Mouse (Mus musculus) mesoderm, embryonic 11.5 days (tissue): ENCODE measurements around the gene B3gat3.
"Not testable (repeated sequence)": the region's sequence is repeated elsewhere in the genome, so short reads cannot be mapped to it uniquely, and the experiment has no call there.

Experiments
- DNase-seq: peaks from one replicate; pipeline ENCODE4 v3.0.0-alpha.2; 2012; ENCODE audit warnings: low read depth, low spot score

The B3gat3 gene

DNA sequence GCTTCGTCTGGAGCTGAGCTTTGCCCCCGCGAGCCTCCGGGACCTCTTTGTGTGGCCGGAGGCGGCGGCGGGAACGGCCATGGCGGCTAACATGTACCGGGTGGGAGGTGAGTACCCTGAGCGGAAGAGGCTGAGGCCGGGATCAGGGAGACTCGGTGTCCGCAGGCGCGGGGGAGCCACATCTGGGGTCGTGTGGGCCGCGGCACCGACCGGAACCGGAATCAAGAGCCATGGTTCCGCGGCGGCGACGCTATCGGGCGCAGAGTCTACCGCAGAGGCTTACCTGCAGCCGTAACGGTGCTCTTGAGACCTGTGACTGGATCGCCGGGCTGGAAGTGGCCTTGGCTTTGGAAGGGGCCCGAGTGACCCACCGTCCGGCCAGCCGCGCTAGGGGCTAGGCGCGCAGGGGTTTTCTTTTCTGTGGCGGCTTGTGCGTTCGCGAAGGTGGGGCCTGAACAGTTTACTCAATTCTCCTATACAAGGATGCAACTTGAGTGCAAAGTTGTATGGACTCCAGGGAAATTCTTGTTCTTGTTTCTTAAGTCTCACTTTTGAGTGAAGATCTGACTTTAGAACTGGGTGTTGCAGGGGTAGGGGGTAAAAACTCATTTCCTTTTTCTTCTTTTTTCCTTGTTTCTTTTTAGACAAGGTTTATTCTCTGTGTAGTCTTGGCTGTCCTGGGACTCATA lies 22.2 kb downstream of the B3gat3 start:
- no peak for DNase-seq

DNA sequence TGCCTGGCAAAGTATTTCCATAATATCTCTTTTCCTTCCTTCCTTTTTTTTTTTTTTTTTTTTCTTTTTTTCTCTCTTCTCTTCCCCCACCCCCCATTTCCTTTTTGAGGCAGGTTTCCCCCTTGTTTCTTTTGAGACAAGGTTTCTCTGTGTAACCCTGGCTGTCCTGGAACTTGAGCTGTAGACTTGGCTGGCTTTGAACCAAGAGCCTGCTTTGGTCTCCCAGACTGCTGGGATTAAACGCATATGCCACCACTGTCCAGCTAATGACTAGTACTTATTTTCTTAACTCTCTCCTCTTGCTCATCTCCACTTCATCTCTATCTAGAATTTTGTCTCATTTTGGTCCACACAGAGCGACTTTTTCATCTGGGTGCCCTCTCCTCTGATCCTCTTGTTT lies 22.9 kb downstream of the B3gat3 start:
- DNase-seq: no peak

DNA sequence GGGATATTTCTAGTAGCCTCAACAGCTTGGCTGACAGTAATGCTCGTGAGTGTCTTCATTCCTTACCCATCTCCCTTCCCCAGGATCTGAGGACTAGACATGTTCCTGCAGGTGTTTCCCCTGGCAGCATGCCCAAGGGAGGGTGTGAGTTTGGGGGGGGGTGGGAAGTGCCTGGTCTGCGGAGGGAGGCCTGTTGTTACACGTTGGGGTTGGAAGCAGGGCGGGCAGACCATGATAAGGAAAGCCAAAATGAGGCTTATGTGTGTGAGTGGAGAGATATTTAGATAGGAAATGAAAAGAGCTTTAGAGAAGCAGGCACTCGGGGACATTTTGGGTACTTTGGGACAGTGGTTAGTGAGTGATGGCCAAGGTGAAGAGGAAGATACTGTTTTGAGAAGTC lies 23.9 kb downstream of the B3gat3 start:
- no peak for DNase-seq

DNA sequence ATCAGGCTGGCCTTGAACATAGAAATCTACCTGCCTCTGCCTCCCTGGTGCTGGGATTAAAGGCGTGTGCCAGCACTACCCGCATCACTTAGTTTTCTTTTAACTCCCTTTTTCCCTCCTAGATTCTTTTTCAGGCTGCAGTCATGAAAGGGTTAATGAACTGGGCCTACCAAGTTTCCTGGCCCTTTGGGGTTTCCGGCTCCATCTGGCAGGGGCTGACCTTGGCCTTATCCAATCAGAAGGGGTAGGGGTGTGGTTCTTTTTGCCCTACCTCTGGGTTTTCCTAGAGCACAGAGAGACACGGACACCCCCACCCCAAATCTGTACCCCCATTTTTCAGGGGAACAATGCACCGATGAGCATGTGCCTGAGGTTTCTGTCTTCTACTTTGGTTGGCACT lies 24.6 kb downstream of the B3gat3 start:
- peak; percentile 86 for DNase-seq

DNA sequence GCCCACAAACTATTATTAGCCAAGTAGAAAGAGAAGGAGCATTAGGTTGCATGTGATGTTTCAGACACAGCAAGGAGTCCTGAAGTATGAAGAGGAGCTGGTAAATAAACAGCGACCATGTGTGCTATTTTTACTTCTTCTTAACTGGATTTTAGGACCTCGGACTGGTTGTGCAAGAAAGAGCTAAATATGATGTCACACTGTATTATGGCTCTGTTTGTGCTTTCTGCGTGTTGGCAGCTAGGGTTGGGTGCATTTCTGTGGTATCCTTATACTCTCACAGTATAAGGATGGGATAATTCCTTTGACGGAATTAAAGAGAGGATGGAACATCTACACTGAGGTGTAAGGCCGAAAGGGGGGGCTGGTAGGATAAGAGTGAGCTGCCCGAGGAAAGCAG lies 25.1 kb downstream of the B3gat3 start:
- no peak for DNase-seq

DNA sequence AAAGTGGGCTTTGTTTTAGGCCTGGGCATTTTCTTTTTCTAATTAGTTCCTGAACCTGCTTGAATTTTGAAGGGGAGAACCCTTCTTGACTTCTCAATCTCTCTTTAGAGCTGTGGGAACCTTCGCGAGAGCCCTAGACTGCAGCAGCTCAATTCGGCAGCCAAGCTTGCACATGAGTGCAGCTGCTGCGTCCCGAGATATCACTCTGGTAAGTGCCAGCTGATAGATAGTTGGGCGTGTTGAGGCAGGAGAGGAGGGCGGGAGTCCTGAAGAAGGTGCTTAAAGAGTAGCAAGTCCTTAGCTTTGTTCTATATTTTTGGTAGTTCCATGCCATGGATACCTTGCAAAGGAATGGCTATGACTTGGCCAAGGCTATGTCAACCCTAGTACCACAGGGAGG lies 26.8 kb downstream of the B3gat3 start:
- DNase-seq: no peak

DNA sequence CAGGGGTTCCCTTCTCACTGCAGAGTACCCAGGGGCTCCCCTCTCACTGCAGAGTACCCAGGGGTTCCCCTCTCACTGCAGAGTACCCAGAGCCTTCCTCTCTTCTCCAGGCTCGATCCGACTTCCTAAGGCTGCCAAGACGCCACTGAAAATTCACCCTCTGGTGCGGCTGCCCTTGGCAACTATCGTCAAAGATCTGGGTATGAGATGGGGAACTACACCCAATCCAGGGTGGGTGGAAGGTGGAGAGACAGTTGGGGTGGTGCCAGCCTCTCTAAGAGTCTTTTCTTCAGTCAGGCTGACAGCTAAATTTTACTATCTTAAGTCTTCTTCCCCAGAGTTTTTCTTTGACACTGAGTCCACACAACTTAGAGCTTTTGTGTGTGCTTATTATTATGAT lies 30.0 kb downstream of the B3gat3 start:
- DNase-seq: no peak

DNA sequence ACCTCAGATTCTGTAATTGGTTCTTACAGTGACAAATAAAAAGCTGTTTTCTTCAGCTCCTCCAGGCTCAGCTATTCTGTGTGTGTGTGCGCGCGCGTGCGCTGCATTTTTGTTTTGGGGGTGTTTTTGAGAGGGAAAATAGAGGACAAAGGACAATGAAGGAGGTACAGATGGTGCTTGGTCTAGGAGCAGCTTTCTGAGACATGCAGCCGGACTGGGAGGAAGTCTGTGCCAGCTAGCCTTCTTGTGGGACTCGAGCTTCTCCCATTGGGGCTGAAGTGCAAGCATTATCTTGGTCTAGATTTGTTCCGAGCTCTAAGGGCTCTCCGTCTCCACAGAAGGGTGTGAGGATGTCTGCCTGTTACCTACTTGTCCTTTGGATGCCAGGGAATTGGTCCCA lies 32.1 kb downstream of the B3gat3 start:
- DNase-seq: no peak

DNA sequence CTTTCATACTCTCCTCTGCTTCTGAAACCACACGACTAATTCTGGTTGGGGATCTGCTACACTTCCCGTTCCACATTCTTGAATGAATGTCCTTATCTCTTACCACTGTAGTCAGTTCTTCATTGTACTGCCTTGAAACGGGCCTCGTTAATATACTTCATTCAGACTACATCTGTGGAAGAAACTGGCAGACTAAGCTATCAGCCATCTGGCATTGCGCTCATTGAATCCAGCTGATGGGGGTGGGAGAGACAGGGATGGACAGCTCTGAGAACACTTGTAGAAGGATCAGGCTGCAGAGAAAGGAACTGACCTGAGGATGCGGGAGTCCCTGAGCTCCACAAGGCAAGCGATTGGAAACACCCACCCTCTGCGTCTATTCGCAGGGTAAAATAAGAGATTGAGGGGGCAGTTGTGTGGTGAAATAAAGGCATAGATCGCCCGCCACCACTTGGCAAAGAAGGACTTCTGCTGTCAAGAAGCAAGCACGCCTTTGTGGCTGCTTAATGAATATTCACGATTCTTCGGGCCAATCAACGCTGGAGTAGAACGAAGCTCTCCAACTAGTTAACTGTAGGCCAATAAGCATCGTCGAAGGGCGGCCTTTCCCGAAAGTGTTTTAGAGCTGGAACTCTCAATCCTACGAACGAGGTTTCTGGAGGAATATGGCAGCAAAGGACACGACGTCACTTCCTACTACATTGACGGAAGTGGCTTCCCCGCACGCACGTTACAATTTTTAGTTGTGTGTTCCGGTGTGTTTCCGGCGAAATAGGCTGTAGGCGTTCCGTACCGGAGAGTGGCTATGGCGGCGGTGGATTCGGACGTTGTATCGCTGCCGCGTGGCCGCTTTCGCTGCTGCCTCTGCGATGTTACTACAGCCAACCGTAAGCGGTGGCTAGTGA lies 33.2 kb downstream of the B3gat3 start, which contains the start of gene Tut1:
Gene Tut1, plus strand, starts transcription at position 713 of the 905 bp plus-strand sequence.
- peak; percentile 96 for DNase-seq

DNA sequence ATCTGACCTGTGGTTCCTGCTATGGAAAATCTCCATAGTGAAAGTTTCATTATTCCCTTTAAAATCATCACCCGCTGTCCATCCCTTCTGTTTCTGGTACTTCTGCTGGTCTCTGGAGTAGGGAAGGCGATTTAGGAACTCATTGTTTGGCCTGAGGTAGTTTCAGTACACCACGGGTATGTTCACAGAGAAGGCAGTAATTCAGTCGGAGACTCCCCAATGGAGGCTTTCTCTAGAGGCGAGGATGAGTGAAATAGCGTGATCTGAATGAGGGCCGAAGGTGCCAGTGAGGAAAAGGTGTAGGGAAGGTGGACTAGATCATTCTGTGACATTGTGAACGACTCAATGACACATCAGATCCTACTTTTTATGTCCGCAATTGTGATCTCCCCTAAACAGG lies 34.0 kb downstream of the B3gat3 start:
- no peak for DNase-seq

DNA sequence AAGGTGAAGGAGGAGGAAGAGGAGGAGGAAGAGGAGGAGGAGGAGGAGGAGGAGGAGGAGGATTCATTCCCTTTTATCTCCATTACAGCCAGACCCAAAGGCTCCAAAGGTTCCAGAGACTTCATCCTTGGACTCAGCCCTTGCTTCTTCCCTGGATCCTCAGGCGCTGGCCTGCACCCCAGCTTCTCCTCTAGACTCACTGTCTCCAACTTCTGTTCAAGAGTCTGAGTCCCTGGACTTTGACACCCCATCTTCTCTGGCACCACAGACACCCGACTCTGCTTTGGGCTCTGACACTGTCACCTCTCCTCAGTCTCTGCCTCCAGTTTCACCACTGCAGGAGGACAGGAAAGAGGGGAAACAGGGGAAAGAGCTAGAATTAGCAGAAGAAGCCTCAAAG lies 42.1 kb downstream of the B3gat3 start:
- no peak for DNase-seq

DNA sequence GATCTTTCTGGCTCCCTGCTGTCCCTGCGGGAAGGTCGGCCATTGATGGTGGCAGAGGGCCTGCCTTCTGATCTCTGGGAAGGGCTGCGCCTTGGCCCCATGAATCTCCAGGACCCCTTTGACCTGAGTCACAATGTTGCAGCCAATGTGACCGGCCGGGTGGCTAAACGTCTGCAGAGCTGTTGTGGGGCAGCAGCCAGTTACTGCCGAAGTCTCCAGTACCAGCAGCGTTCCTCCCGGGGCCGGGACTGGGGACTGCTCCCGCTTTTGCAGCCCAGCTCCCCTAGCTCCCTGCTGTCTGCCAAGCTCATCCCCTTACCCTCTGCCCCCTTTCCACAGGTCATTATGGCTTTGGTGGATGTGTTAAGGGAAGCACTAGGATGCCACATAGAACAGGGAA lies 44.9 kb downstream of the B3gat3 start:
- DNase-seq: no peak

DNA sequence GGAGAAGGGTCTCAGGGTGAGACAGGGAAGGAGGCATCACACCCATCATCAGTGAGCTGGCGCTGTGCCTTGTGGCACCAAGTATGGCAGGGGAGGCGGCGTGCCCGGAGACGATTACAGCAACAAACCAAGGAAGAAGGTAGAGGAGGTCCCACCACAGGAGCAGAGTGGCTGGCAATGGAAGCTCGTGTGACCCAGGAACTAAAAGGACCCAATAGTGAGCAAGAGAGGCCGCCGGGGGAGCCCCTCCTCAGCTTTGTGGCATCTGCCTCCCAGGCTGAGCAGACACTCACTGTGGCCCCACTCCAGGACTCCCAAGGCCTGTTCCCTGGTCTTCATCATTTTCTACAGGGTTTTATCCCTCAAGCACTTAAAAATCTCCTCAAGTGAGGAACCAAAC lies 45.6 kb downstream of the B3gat3 start:
- DNase-seq: no peak

DNA sequence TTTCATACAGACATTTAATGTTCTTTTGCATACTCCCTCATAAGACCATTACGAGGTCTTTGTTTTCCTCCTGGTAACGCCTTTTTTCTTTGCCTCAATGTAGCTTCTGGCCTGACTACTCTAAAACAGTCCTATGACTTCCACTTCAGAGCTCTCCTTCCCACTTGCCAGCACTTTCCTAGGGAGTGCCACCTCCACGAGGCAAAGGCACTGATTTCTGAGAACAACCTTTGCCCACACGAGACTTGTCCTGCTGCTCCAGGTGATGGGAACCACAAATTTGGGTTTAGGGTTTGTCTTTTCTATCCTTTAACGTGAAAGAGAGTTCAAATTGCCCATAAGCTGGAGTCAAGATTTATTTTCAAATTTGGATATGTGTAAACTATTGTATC lies 46.0 kb downstream of the B3gat3 start:
- DNase-seq: no peak

DNA sequence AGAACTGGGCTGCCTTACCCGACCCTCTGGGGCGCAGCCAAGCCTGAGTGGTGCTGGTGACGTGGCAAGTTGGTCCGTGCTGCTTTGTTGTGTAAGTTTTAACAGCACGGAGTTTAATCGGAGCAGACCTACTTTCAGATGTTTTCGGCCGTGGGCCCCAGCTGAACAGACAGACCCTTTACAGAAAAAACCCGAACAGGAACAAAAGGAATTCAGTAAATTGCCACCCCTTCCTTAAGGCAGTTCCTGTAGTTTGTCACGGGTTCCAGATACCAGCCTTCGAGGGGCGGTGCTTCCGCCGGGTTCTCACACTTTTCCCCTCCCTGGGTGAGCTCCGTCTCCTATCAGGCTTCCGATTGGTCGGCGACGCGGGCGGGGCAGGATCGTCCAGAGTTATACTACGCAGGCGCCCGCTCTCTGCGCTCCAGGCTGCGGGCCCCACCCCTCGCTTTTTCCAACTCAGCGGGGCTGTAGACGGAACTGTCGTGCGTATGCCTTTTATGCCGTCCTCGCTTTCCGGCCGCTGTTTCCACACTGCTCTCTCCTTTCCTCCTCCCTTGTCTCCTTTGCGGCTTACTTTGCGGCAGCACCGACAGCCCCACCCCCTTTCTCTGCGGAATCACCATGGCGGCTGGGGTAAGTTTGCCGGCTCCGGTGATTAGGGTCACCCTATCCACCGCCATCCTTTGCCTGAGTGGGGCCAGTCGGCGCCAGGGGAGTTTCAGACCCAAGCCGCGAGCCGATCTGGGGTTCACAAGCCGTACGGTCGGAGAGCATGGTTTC lies 46.6 kb downstream of the B3gat3 start, which contains the start of gene Eef1g:
Gene Eef1g, plus strand, starts transcription at position 452 of the 783 bp plus-strand sequence.
- DNase-seq: peak; percentile 99

DNA sequence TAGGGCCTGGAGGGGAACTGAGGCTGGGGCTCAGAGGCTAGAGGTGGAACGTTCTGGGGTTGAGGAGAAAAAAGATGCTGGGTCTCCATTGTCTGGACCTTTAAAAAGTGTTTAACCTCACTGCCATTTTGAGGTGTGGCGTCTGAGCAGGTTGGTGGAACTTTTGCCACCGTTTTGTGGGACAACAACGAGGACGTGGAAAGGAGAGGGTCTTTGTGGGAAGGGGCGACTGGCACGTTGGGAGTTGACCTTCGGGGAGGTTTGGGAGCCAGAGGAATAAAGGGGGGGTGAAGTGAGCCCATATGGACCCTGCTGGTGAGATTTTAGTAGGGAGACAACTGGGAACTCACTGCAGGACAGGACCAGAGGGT lies 47.2 kb downstream of the B3gat3 start:
- no peak for DNase-seq

DNA sequence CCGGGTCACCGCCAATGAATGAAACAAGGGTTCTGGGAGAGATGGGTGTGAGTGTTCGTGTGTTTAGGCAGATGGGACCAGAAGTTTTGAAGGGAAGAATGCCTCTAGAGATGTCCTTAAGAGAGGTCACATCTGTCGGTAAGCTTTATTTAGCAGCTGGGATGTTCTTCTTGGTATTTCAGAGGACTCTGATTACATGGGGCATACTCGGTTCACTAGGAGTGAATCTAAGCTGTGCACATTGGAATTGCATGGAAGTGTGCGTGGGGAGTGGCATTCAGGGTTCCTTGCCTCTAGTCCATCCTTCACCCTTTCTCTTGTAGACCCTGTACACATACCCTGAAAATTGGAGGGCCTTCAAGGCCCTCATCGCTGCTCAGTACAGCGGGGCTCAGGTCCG lies 47.7 kb downstream of the B3gat3 start:
- no peak for DNase-seq

DNA sequence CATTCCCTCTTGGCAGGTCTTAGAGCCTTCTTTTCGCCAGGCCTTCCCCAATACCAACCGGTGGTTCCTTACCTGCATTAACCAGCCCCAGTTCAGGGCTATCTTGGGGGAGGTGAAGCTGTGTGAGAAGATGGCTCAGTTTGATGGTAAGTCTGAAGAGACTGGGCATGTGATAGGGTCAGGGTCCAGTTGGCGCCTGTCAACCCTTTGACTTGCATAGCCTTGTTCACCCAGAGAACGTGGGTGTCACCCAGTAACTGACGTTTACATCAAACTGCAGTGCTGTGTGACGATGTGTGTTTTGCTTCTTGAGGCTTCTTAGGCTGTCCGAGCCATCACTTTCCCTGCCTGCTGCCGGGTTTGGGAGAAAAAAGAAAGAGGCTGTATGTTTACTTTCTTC lies 52.3 kb downstream of the B3gat3 start:
- DNase-seq: not testable (repeated sequence)

DNA sequence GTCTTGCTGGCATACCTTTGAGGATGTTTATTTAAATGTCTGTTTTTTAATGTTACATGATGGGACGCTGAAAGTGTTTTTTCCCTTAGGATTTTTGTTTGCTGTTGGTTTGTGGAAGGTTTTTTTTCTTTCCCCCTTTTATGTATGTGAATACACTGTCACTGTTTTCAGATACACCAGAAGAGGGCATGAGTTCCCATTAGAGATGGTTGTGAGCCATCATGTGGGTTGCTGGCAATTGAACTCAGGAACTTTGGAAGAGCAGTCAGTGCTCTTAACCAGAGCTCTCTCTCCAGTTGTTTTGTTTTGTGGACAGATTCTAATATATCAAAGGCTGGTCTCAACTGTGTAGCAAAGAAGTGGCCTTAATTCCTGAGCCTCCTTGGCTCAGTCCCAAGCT lies 54.5 kb downstream of the B3gat3 start:
- DNase-seq: no peak

DNA sequence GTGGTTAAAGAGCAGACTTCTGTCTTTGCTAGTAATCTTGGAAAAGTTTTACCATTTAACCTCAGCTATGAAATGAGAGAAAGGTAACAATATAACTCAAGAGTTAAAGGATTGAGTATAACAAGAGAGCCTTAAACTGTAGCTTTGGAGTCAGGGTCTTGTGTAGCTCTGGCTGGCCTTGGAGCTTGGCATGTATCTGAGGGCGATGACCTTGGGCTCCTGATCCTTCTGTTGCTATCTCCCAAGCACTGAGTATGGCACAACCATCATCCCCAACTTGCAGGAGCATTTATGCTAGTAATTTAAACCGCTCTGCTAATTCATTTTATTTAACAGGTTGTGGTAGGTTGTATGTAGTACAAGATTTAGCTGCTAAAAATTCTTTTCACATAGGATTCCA lies 55.3 kb downstream of the B3gat3 start:
- DNase-seq: no peak

DNA sequence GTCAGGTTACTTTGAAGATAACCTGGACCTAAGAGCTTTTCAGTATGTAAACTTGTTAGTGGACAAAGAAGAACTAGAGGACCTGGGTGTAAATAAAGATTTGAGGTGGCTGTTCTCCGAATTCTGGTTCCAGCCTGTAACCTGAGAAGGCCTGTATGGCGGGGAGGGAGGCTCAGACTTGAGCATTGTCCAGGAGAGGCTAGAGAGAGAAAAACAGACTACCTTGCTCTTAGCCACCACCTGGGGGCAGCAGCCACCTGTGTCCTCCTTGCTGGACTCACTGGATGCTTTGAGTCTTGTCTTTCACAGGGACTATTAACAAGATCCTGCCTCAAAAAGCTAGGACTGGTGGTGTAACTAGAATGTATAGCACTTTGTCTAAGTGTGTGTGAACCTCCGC lies 56.4 kb downstream of the B3gat3 start:
- peak; percentile 66 for DNase-seq
